6 mouse cellular contexts compared by ENCODE assay signal in genomic region chr15:60841312-60841711, GRCm38 (mm10). TPM values are rescaled to one million over a fixed set of nuclear protein-coding genes. Genes with fewer than 3 reads are reported as not detected.
DNase-seq lines count a peak whose midpoint lies in the region; ATAC-seq and TF ChIP-seq lines count a peak whose summit lies in the region.
"Not testable (repeated sequence)": the region's sequence is repeated elsewhere in the genome, so short reads cannot be mapped to it uniquely, and the experiment has no call there.

No protein-coding gene starts in this region.

- not testable (repeated sequence) for H3K27me3 ChIP-seq in intestine, embryonic 14.5 days (replicated peaks; ENCODE audit: control insufficient read depth, insufficient read depth, low read length); limb, embryonic 11.5 days (ENCODE audit: control insufficient read depth, insufficient read depth, low read length); limb, embryonic 13.5 days; liver, embryonic 12.5 days (replicated peaks); liver, embryonic 14.5 days (ENCODE audit: control insufficient read depth, insufficient read depth, low read length); neural tube, embryonic 14.5 days (ENCODE audit: control insufficient read depth, insufficient read depth, low read length)

- not testable (repeated sequence) for H3K9ac ChIP-seq in intestine, embryonic 14.5 days (ENCODE audit: low read length); limb, embryonic 11.5 days (ENCODE audit: low read length); limb, embryonic 13.5 days; liver, embryonic 12.5 days; liver, embryonic 14.5 days (replicated peaks); neural tube, embryonic 14.5 days (replicated peaks; ENCODE audit: low read depth, low read length)

- TF ChIP-seq CTCF in liver, embryonic 14.5 days (IDR thresholded peaks at IDR 0.05; ENCODE audit: low read depth): not testable (repeated sequence)

- not testable (repeated sequence) for TF ChIP-seq EP300 in liver, embryonic 14.5 days (IDR thresholded peaks at IDR 0.05; ENCODE audit: low read depth)

- H3K4me3 ChIP-seq in intestine, embryonic 14.5 days (ENCODE audit: low read depth, low read length); limb, embryonic 11.5 days (ENCODE audit: low read depth, low read length); limb, embryonic 13.5 days; liver, embryonic 12.5 days; liver, embryonic 14.5 days (ENCODE audit: insufficient read depth in 1 of 2, low read depth in 2 of 2, low read length in 2 of 2); neural tube, embryonic 14.5 days (ENCODE audit: low read depth, low read length): not testable (repeated sequence)

- not testable (repeated sequence) for H3K9me3 ChIP-seq in intestine, embryonic 14.5 days (ENCODE audit: control insufficient read depth, low read length); limb, embryonic 11.5 days (ENCODE audit: control insufficient read depth, low read length); limb, embryonic 13.5 days; liver, embryonic 12.5 days (replicated peaks); liver, embryonic 14.5 days (ENCODE audit: control insufficient read depth, low read length); neural tube, embryonic 14.5 days (ENCODE audit: control insufficient read depth, low read length)

- not testable (repeated sequence) for H3K36me3 ChIP-seq in intestine, embryonic 14.5 days (ENCODE audit: control insufficient read depth, insufficient read depth, low read length); limb, embryonic 11.5 days (ENCODE audit: control insufficient read depth, insufficient read depth, low read length); limb, embryonic 13.5 days; liver, embryonic 12.5 days; liver, embryonic 14.5 days (replicated peaks; ENCODE audit: control insufficient read depth, insufficient read depth, low read depth); neural tube, embryonic 14.5 days (ENCODE audit: control insufficient read depth, insufficient read depth, low read length)

- ATAC-seq in intestine, embryonic 14.5 days (replicated peaks; ENCODE audit: low FRiP score, low TSS enrichment, low read depth): not testable (repeated sequence)
- peak; percentile 67; the same call in 1 of the 2 replicates for ATAC-seq in limb, embryonic 11.5 days (ENCODE audit: insufficient number of reproducible peaks, low FRiP score, low TSS enrichment, low read depth)
- 0 out of 2 replicates have a peak, but pooled peaks have one; percentile 10 for ATAC-seq in limb, embryonic 13.5 days (ENCODE audit: low FRiP score, low read depth)
- ATAC-seq in liver, embryonic 12.5 days: peak; percentile 62
- ATAC-seq in liver, embryonic 14.5 days (ENCODE audit: insufficient read depth): peak; percentile 43; the same call in 1 of the 2 replicates
- ATAC-seq in neural tube, embryonic 14.5 days (ENCODE audit: low read depth): 0 out of 2 replicates have a peak, but pooled peaks have one; percentile 24

- H3K4me2 ChIP-seq in intestine, embryonic 14.5 days (ENCODE audit: low read length); limb, embryonic 11.5 days (ENCODE audit: low read depth, severe bottlenecking); limb, embryonic 13.5 days (replicated peaks); liver, embryonic 12.5 days; liver, embryonic 14.5 days (ENCODE audit: low read depth); neural tube, embryonic 14.5 days (ENCODE audit: low read depth, low read length): not testable (repeated sequence)

- H3K27ac ChIP-seq in intestine, embryonic 14.5 days (ENCODE audit: low read depth); limb, embryonic 11.5 days (replicated peaks; ENCODE audit: low read depth, low read length); limb, embryonic 13.5 days; liver, embryonic 12.5 days; liver, embryonic 14.5 days; neural tube, embryonic 14.5 days (ENCODE audit: low read depth, low read length): not testable (repeated sequence)

- H3K4me1 ChIP-seq in intestine, embryonic 14.5 days (replicated peaks; ENCODE audit: control insufficient read depth, insufficient read depth, low read length); limb, embryonic 11.5 days (ENCODE audit: control insufficient read depth, insufficient read depth, low read length); limb, embryonic 13.5 days; neural tube, embryonic 14.5 days (ENCODE audit: control insufficient read depth, insufficient read depth, low read length): not testable (repeated sequence)
- peaks cover 29% of the 10 kb centered on the region for H3K4me1 ChIP-seq in liver, embryonic 12.5 days
- peaks cover 0 to 17% of the 10 kb centered on the region in 2 experiments; a peak in 3 of 4 replicates for H3K4me1 ChIP-seq in liver, embryonic 14.5 days (replicated peaks; ENCODE audit: control insufficient read depth in 2 of 2, insufficient read depth in 2 of 2, low read length in 1 of 2)

- DNase-seq in intestine, embryonic 14.5 days (ENCODE audit: low spot score): peak; percentile 41
- DNase-seq in limb, embryonic 11.5 days (ENCODE audit: low spot score); liver, embryonic 14.5 days (ENCODE audit: low read depth in 3 of 3, low spot score in 3 of 3): not testable (repeated sequence)

RNA-seq across cellular contexts. Expression of gene Fam84b, which starts 12.3 kb away (rescaled TPM):
- 24.6 and 26.2 TPM in 2 replicates for polyA plus RNA-seq in intestine, embryonic 14.5 days (2014; fragmentation: Nextera tagmentation; extraction: Ambion mirVana)
- 7.0 and 7.1 TPM in 2 replicates for polyA plus RNA-seq in limb, embryonic 11.5 days (2014; fragmentation: Nextera tagmentation; extraction: Ambion mirVana)
- polyA plus RNA-seq in limb, embryonic 13.5 days (2015; fragmentation: Nextera tagmentation; extraction: Ambion mirVana): 6.3 and 6.9 TPM in 2 replicates
- polyA plus RNA-seq in liver, embryonic 12.5 days (2016; fragmentation: Nextera tagmentation; extraction: Ambion mirVana): 6.2 and 6.6 TPM in 2 replicates
- polyA plus RNA-seq in liver, embryonic 14.5 days (2012; rRNA removed): 1.4 and 1.6 TPM in 2 replicates
- 2.5 and 2.9 TPM in 2 replicates for polyA plus RNA-seq in liver, embryonic 14.5 days (2014; fragmentation: Nextera tagmentation; extraction: Ambion mirVana)
- 7.0 and 8.4 TPM in 2 replicates for polyA plus RNA-seq in neural tube, embryonic 14.5 days (2014; fragmentation: Nextera tagmentation; extraction: Ambion mirVana)
